Mouse (Mus musculus) kidney, adult 2 months (tissue): ENCODE data around the gene Pgbd5. TPM values are rescaled to one million over a fixed set of nuclear protein-coding genes. Genes with fewer than 3 reads are reported as not detected.

Experiments used
- DNase-seq: peaks from one replicate; pipeline ENCODE4 v3.0.0; 2021
- H3K27ac ChIP-seq: fragments of 200-500 bp; 2 replicates; pipeline ENCODE4 v1.5.1; 2012; ENCODE audit warnings: low read depth, low read length, control low read depth, inconsistent platforms; ENCODE audit not compliant: insufficient read depth
- H3K27me3 ChIP-seq: fragments of 200-500 bp; replicated peaks from 2 replicates; pipeline ENCODE4 v1.6.1; 2012; ENCODE audit warnings: mild to moderate bottlenecking, moderate library complexity, low read length, inconsistent platforms; ENCODE audit not compliant: control insufficient read depth, insufficient read depth
- H3K36me3 ChIP-seq: fragments of 200-500 bp; 2 replicates; pipeline ENCODE4 v1.6.1; 2012; ENCODE audit warnings: mild to moderate bottlenecking, moderate library complexity, low read length, inconsistent platforms; ENCODE audit not compliant: control insufficient read depth, insufficient read depth
- H3K4me1 ChIP-seq: fragments of 200-500 bp; 2 replicates; pipeline ENCODE4 v1.6.1; 2011; ENCODE audit warnings: low read length; ENCODE audit not compliant: control insufficient read depth, insufficient read depth
- H3K4me3 ChIP-seq: fragments of 200-500 bp; 2 replicates; pipeline ENCODE4 v1.5.1; 2011; ENCODE audit warnings: mild to moderate bottlenecking, low read depth, low read length, control low read depth; ENCODE audit not compliant: insufficient read depth
- CTCF ChIP-seq: fragments of 200-500 bp; conservative IDR thresholded peaks from 2 replicates; pipeline ENCODE4 v1.5.1; 2011; ENCODE audit warnings: low read depth, mild to moderate bottlenecking, control low read depth, low read length, moderate library complexity, mixed read lengths; ENCODE audit not compliant: insufficient read depth, insufficient read length
- POLR2A ChIP-seq: fragments of 200-500 bp; IDR thresholded peaks from one replicate; pipeline ENCODE4 v1.6.1; 2011; ENCODE audit warnings: low read depth, low read length, control low read depth
- WGBS: fragments of 180-500 bp; shearing (Covaris S2); methylation state at CpG from one replicate; pipeline ENCODE4 v1.1.7; 2018; 5-methylcytosine and 5-hydroxymethylcytosine counted together
- polyA plus RNA-seq: library from polyadenylated mRNA; depleted of rRNA; stranded (reverse); fragments of >200 nt; gene quantifications from 2 replicates; pipeline ENCODE4 v1.2.3, GENCODE M21; 2012

The Pgbd5 gene
- polyA plus RNA-seq, 1 experiment = 0.41 TPM

- Histone ChIP-seq H3K4me1 (no peaks in the 10 kb centered on the region), H3K27me3 (no peaks in the 10 kb centered on the region), H3K27ac (no peak overlapping the region), H3K4me3 (no peak overlapping the region), H3K36me3 (no peaks in the 10 kb centered on the region)
- no peak for TF ChIP-seq CTCF
- WGBS = 61% methylated on average over 6 of the region's 6 CpGs
- no peak for DNase-seq
Observed at GRCm38 (mm10) chr8:124375168-124375567, 64.3 kb downstream of the Pgbd5 start.

GRCm38 (mm10) chr8:124373753-124374152, 65.7 kb downstream of the Pgbd5 start:
- Histone ChIP-seq H3K27ac (no peak overlapping the region), H3K27me3 (no peaks in the 10 kb centered on the region), H3K4me3 (no peak overlapping the region), H3K36me3 (no peaks in the 10 kb centered on the region), H3K4me1 (no peaks in the 10 kb centered on the region)
- no peak for DNase-seq
- 89% methylated on average over 5 of the region's 5 CpGs for WGBS
- no peak for TF ChIP-seq CTCF
- TF ChIP-seq POLR2A = no peak

GRCm38 (mm10) chr8:124371410-124372123, 67.9 kb downstream of the Pgbd5 start:
- no peaks in the 10 kb centered on the region for H3K4me1 ChIP-seq
- no peaks in the 10 kb centered on the region for H3K36me3 ChIP-seq
- TF ChIP-seq POLR2A (no peak), CTCF (no peak)
- H3K27me3 ChIP-seq = no peaks in the 10 kb centered on the region
- 81% methylated on average over 23 of the region's 23 CpGs for WGBS
- H3K27ac ChIP-seq = no peak overlapping the region
- DNase-seq = no peak
- H3K4me3 ChIP-seq = no peak overlapping the region

GRCm38 (mm10) chr8:124370422-124371183, 68.9 kb downstream of the Pgbd5 start:
- no peak for DNase-seq
- Histone ChIP-seq H3K27me3 (no peaks in the 10 kb centered on the region), H3K36me3 (no peaks in the 10 kb centered on the region), H3K27ac (no peak overlapping the region), H3K4me3 (no peak overlapping the region), H3K4me1 (no peaks in the 10 kb centered on the region)
- TF ChIP-seq CTCF (no peak), POLR2A (no peak)
- WGBS = 79% methylated on average over 17 of the region's 17 CpGs

- Histone ChIP-seq H3K4me1 (no peaks in the 10 kb centered on the region), H3K27ac (no peak overlapping the region), H3K27me3 (no peaks in the 10 kb centered on the region), H3K4me3 (no peak overlapping the region), H3K36me3 (no peaks in the 10 kb centered on the region)
- peak; percentile 67 for DNase-seq
- TF ChIP-seq POLR2A (no peak), CTCF (peak; percentile 93)
- WGBS = 14% methylated on average over 8 of the region's 8 CpGs
Observed at GRCm38 (mm10) chr8:124368213-124368612, 71.2 kb downstream of the Pgbd5 start.

- no peak for DNase-seq
- Histone ChIP-seq H3K36me3 (no peaks in the 10 kb centered on the region), H3K27me3 (no peaks in the 10 kb centered on the region), H3K27ac (no peak overlapping the region), H3K4me3 (no peak overlapping the region), H3K4me1 (no peaks in the 10 kb centered on the region)
- WGBS = 94% methylated on average over 15 of the region's 15 CpGs
- TF ChIP-seq CTCF (no peak), POLR2A (no peak)
Observed at GRCm38 (mm10) chr8:124363337-124363736, 76.1 kb downstream of the Pgbd5 start.

- 78% methylated on average over 7 of the region's 7 CpGs for WGBS
- H3K27ac ChIP-seq = no peak overlapping the region
- H3K4me1 ChIP-seq = no peaks in the 10 kb centered on the region
- no peak for DNase-seq
- H3K27me3 ChIP-seq = no peaks in the 10 kb centered on the region
- no peak for TF ChIP-seq POLR2A
- TF ChIP-seq CTCF = no peak
- no peak overlapping the region for H3K4me3 ChIP-seq
- H3K36me3 ChIP-seq = no peaks in the 10 kb centered on the region
Observed at GRCm38 (mm10) chr8:124362589-124362988, 76.9 kb downstream of the Pgbd5 start.
